Mouse (Mus musculus) bone marrow, adult 2 months (tissue): ENCODE data around the gene Hrc. TPM values are rescaled to one million over a fixed set of nuclear protein-coding genes. Genes with fewer than 3 reads are reported as not detected.

Experiments used
- H3K27ac ChIP-seq: fragments of 200-500 bp; 2 replicates; pipeline ENCODE4 v1.5.1; 2012; ENCODE audit warnings: low read depth, mild to moderate bottlenecking, control low read depth, inconsistent platforms, low read length; ENCODE audit not compliant: control insufficient read depth, poor library complexity, insufficient read depth
- H3K4me1 ChIP-seq: fragments of 200-500 bp; 2 replicates; pipeline ENCODE4 v1.6.1; 2011; ENCODE audit warnings: low read length; ENCODE audit not compliant: control insufficient read depth, insufficient read depth
- H3K4me3 ChIP-seq: fragments of 200-500 bp; replicated peaks from 2 replicates; pipeline ENCODE3; 2011; ENCODE audit warnings: mild to moderate bottlenecking, low read depth, low read length, control low read depth; ENCODE audit not compliant: control insufficient read depth
- CTCF ChIP-seq: fragments of 200-500 bp; IDR thresholded peaks from 2 replicates; pipeline ENCODE4 v1.5.1; 2011; ENCODE audit warnings: low read length, control low read depth; ENCODE audit not compliant: control insufficient read depth, insufficient read depth
- POLR2A ChIP-seq: fragments of 200-500 bp; IDR thresholded peaks from 2 replicates; pipeline ENCODE4 v1.6.1; 2011; ENCODE audit warnings: low read depth, mild to moderate bottlenecking, control low read depth, low read length, borderline replicate concordance; ENCODE audit not compliant: control insufficient read depth
- WGBS: fragments of 180-500 bp; shearing (Covaris S2); methylation state at CpG from one replicate; pipeline ENCODE4 v1.1.7; 2018; 5-methylcytosine and 5-hydroxymethylcytosine counted together
- polyA plus RNA-seq: library from polyadenylated mRNA; stranded (reverse); fragments of >200 nt; gene quantifications from 2 replicates; pipeline ENCODE4 v1.2.4, GENCODE M21; 2011; ENCODE audit warnings: low replicate concordance; ENCODE audit not compliant: missing spikeins, insufficient read depth, insufficient read length

Hrc gene
- polyA plus RNA-seq, 1 experiment: 1.7 TPM

DNA sequence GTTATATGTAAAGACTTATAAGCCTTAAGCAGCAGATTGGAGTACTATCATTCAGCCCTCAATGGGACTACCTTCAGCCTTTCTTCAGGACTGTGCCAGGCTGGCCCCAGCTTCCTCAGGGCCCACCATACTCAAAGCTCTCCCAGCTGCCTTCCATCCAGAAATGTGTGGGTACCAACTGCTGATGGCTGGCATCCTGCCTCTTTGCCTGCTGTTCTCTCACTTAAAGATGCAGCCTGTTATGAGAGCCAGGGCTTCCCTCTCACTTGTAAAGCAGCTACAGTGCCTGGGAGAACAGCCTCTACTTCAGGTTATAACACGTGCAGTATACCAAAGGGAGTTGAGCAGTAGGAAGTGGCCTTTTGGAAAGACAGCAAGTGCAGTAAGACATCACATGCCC, 41.0 kb downstream of the Hrc start:
- H3K4me1 ChIP-seq: no peaks in the 10 kb centered on the region
- H3K27ac ChIP-seq: no peak overlapping the region
- 82% methylated on average over 1 of the region's 1 CpGs for WGBS
- H3K4me3 ChIP-seq: no peak overlapping the region
- TF ChIP-seq CTCF (no peak), POLR2A (no peak)

DNA sequence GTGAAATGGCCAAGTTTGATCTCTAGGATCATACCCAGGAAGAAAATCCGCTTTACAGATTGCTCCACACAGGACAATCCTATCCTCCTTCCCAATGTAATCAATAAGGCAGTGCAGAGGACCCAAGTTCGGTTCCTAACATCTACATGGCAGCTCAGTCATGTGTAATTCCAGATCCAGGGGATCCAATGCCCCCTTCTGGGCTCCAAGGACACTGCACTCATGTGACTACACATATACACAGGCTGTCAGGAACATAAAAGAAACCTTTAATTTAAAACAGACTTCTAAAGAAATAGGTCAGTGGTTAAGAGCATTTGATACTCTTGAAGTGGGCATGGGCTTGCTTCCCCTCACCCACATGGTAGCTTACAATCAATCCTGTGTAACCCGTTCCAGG, 51.0 kb downstream of the Hrc start:
- TF ChIP-seq CTCF (no peak), POLR2A (no peak)
- WGBS: 90% methylated on average over 3 of the region's 3 CpGs
- Histone ChIP-seq H3K4me1 (no peaks in the 10 kb centered on the region), H3K27ac (no peak overlapping the region), H3K4me3 (no peak overlapping the region)

Other genes with a start within 250 kb of the Hrc start
- 10.6 and 16.0 TPM in 2 replicates for gene Rcn3, start 243.1 kb upstream of the Hrc start, polyA plus RNA-seq
- 13.9 and 19.1 TPM in 2 replicates for gene Fcgrt, start 231.4 kb upstream of the Hrc start, polyA plus RNA-seq
- 982 and 1,240 TPM in 2 replicates for gene Rps11, start 210.9 kb upstream of the Hrc start, polyA plus RNA-seq
- gene Rpl13a, start 206.5 kb upstream of the Hrc start, polyA plus RNA-seq: 2,527 and 4,441 TPM in 2 replicates
- gene Gm45713, start 199.1 kb upstream of the Hrc start, polyA plus RNA-seq: not detected in 2 replicates
- gene Flt3l, start 198.9 kb upstream of the Hrc start, polyA plus RNA-seq: 32.5 and 85.0 TPM in 2 replicates
- gene Pih1d1, start 181.0 kb upstream of the Hrc start, polyA plus RNA-seq: 39.2 and 92.4 TPM in 2 replicates
- gene Aldh16a1, start 180.7 kb upstream of the Hrc start, polyA plus RNA-seq: 49.6 and 113 TPM in 2 replicates
- 1.3 TPM in 1 of 2 replicates, not detected in the other for gene Slc17a7, start 171.3 kb upstream of the Hrc start, polyA plus RNA-seq
- 1.2 TPM in 1 of 2 replicates, not detected in the other for gene Gfy, start 155.7 kb upstream of the Hrc start, polyA plus RNA-seq
- gene Pth2, start 154.3 kb upstream of the Hrc start, polyA plus RNA-seq: not detected in 2 replicates
- gene Ccdc155, start 130.4 kb upstream of the Hrc start, polyA plus RNA-seq: not detected in 2 replicates
- gene Dkkl1, start 123.1 kb upstream of the Hrc start, polyA plus RNA-seq: 1.5 TPM in 1 of 2 replicates, not detected in the other
- gene Tead2, start 119.5 kb upstream of the Hrc start, polyA plus RNA-seq: 5.0 and 10.9 TPM in 2 replicates
- gene Cd37, start 96.2 kb upstream of the Hrc start, polyA plus RNA-seq: 214 and 405 TPM in 2 replicates
- not detected in 2 replicates for gene Slc6a16, start 94.2 kb upstream of the Hrc start, polyA plus RNA-seq
- not detected in 2 replicates for gene Slc6a21, start 57.8 kb upstream of the Hrc start, polyA plus RNA-seq
- 2.6 and 3.9 TPM in 2 replicates for gene Trpm4, start 1.5 kb upstream of the Hrc start, polyA plus RNA-seq
- not detected in 2 replicates for gene Ppfia3, start 31.7 kb downstream of the Hrc start, polyA plus RNA-seq
- gene Lin7b, start 35.3 kb downstream of the Hrc start, polyA plus RNA-seq: not detected in 2 replicates
- gene Snrnp70, start 60.5 kb downstream of the Hrc start, polyA plus RNA-seq: 753 and 781 TPM in 2 replicates
- not detected in 2 replicates for gene Kcna7, start 70.4 kb downstream of the Hrc start, polyA plus RNA-seq
- 1.8 TPM in 1 of 2 replicates, not detected in the other for gene Ntf5, start 78.4 kb downstream of the Hrc start, polyA plus RNA-seq
- not detected in 2 replicates for gene Lhb, start 85.5 kb downstream of the Hrc start, polyA plus RNA-seq
- gene Gys1, start 99.6 kb downstream of the Hrc start, polyA plus RNA-seq: 11.3 and 17.4 TPM in 2 replicates
- gene Ruvbl2, start 102.8 kb downstream of the Hrc start, polyA plus RNA-seq: 61.4 and 66.3 TPM in 2 replicates
- 2,067 and 2,131 TPM in 2 replicates for gene Ftl1, start 124.6 kb downstream of the Hrc start, polyA plus RNA-seq
- gene Bax, start 131.6 kb downstream of the Hrc start, polyA plus RNA-seq: 71.8 and 143 TPM in 2 replicates
- 1.3 TPM in 1 of 2 replicates, not detected in the other for gene Tulp2, start 146.6 kb downstream of the Hrc start, polyA plus RNA-seq
- not detected in 2 replicates for gene Gm45808, start 151.5 kb downstream of the Hrc start, polyA plus RNA-seq
- gene Dhdh, start 153.5 kb downstream of the Hrc start, polyA plus RNA-seq: 2.7 and 4.8 TPM in 2 replicates
- 69.3 and 71.9 TPM in 2 replicates for gene Nucb1, start 175.1 kb downstream of the Hrc start, polyA plus RNA-seq
- gene Ppp1r15a, start 191.0 kb downstream of the Hrc start, polyA plus RNA-seq: 356 and 801 TPM in 2 replicates
- 2.1 and 8.9 TPM in 2 replicates for gene Plekha4, start 191.0 kb downstream of the Hrc start, polyA plus RNA-seq
- gene Hsd17b14, start 219.6 kb downstream of the Hrc start, polyA plus RNA-seq: 5.7 TPM in 1 of 2 replicates, not detected in the other
- 35.7 and 58.4 TPM in 2 replicates for gene Bcat2, start 234.9 kb downstream of the Hrc start, polyA plus RNA-seq